Mouse (Mus musculus) bone marrow macrophage, adult 2 months (primary cell): ENCODE data around the gene Gm4737. TPM values are rescaled to one million over a fixed set of nuclear protein-coding genes. Genes with fewer than 3 reads are reported as not detected.

Source experiments
- H3K27ac ChIP-seq: 2 replicates; pipeline ENCODE4 v1.5.1; 2012; ENCODE audit warnings: low read depth, low read length; ENCODE audit not compliant: insufficient read depth
- H3K4me1 ChIP-seq: 2 replicates; pipeline ENCODE4 v1.6.1; 2012; ENCODE audit warnings: low read length; ENCODE audit not compliant: control insufficient read depth, insufficient read depth
- H3K4me3 ChIP-seq: 2 replicates; pipeline ENCODE4 v1.5.1; 2012; ENCODE audit warnings: mild to moderate bottlenecking, low read length, moderate library complexity; ENCODE audit not compliant: insufficient read depth
- CTCF ChIP-seq: IDR thresholded peaks from 2 replicates; pipeline ENCODE4 v1.5.1; 2012; ENCODE audit warnings: low read depth, mild to moderate bottlenecking, low read length, moderate library complexity
- POLR2A ChIP-seq: IDR thresholded peaks from 2 replicates; pipeline ENCODE4 v1.6.1; 2012; ENCODE audit warnings: mild to moderate bottlenecking, low read depth, low read length, borderline replicate concordance
- polyA plus RNA-seq: library from polyadenylated mRNA; stranded (reverse); fragments of >200 nt; gene quantifications from 2 replicates; pipeline ENCODE4 v1.2.4, GENCODE M21; 2012; ENCODE audit not compliant: missing spikeins, insufficient read depth, insufficient read length

Gm4737 gene
- polyA plus RNA-seq, 1 experiment = 18.8 TPM

DNA sequence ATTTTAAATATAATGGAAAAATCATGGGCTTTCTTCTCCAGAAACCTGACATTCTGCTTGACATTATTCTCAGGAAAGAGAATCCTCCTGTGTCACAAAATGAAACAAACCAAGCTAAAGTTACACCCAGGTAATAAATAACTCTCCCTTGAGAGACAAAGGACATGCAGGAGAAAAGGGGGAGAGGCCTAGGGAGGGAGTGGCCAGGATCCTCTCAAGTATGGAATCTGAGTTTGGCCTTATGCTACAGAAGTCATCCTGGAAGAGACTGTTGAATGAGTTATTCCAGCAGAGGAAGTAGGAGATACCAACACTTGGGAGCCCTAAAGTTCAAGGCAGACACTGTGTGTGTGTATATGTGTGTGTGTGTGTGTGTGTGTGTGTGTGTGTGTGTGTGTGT, 32.6 kb downstream of the Gm4737 start:
- no peak for TF ChIP-seq POLR2A
- no peak for TF ChIP-seq CTCF
- Histone ChIP-seq H3K27ac (no peak overlapping the region), H3K4me3 (no peak overlapping the region), H3K4me1 (no peaks in the 10 kb centered on the region)

DNA sequence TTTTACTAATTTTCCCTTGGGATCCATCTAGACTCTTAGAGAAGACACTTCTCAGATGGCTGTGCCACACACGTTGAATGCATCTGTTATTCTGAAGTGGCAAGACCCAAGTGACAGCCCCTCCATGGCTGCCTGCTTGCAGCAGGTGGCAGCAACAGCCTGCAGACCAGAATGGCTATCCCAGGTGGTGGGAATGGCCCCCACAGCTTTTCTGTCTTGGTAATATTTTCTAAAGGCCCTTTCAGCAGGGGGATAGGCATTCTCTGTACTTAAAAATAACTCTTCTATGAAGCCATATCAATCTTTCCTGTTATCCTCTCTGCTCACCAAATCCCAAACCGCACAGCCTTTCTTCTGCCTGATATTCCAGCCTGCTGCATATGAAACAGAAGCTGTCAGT, 33.5 kb downstream of the Gm4737 start:
- Histone ChIP-seq H3K4me1 (no peaks in the 10 kb centered on the region), H3K4me3 (no peak overlapping the region), H3K27ac (no peak overlapping the region)
- no peak for TF ChIP-seq POLR2A
- TF ChIP-seq CTCF = no peak

DNA sequence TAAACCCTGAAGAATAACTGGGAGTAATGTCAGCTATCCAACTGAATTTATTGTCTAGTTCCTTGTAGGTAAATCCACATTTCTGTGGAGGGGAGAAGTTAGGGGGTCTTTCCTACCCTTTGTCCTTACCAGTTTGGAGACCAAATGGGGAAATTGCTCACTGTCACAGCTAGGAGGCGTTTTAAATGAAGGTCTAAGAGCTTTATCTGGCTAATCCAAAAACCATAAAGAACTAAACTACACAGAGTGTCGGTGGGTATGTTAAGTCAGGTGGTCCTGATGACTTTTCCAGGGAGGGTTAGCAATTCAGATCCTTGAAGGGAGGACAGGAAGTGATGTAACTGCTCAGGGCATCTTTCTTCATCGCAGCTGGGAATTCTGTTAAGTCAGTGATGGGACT, 34.3 kb downstream of the Gm4737 start:
- H3K4me1 ChIP-seq = no peaks in the 10 kb centered on the region
- no peak overlapping the region for H3K27ac ChIP-seq
- H3K4me3 ChIP-seq = no peak overlapping the region
- TF ChIP-seq CTCF = no peak
- no peak for TF ChIP-seq POLR2A

DNA sequence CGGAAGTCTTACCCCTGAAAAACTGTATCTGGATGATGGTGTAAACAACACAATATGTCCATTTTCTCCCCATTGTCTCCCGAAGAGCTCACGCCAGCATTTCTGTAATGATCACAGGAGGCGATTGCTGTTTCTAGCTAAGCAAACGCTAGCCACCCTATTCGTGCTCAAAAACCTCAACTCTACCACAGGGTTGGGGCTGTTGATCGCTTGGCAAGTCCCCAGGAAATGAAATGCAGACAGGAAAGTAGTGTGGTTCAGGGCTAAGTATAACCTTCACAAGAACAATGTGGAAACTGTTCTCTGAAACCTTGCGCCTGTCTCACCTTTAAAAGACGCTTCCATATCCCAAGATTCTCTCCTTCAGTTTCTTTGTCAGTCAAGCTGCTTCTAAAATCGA, 34.9 kb downstream of the Gm4737 start, which contains the start of gene Cd96:
Gene Cd96 (minus strand): TSS at position 232 of the 400 bp plus-strand sequence.
- Histone ChIP-seq H3K4me1 (no peaks in the 10 kb centered on the region), H3K27ac (no peak within 1 kb of the TSS), H3K4me3 (no peak within 1 kb of the TSS)
- TF ChIP-seq CTCF (no peak), POLR2A (no peak)

DNA sequence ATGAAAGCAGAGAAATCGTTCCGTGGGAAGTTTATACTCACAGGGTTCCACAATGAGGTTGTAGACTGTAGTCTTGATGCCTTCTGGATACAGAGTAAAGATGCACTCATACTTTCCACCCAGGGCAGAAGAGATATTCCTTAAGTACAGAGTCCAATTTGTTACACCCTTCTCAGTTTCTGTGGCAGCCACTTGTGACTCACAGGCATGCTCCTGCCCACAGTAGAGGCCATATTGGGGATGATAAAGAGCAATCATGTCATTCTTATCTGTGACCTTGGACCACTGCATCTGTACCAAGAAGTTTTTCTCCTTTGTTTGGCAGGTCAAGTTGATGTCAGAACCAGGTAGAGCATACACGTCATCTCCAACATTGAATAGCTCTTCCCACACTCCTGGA, 37.2 kb downstream of the Gm4737 start:
- Histone ChIP-seq H3K4me1 (no peaks in the 10 kb centered on the region), H3K27ac (no peak overlapping the region), H3K4me3 (no peak overlapping the region)
- TF ChIP-seq CTCF (no peak), POLR2A (no peak)

DNA sequence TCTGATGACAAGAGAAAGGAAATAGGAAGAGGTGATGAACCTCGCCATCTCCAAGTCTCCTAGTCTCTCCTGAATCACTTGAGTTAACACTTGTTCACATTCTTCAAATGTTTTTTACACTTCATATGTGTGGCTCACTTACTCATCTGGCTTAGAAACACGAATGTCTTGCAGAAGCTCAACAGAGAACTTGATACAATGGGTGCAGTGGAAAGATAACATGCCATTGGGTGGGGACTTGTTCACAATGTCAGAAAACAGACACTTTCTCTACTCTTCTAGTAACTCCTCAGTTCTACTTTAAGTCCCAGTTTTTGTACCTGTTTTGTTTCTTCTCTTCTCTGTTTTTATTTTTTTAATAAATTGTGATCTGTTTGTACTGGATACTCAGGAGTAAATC, 40.1 kb downstream of the Gm4737 start:
- TF ChIP-seq CTCF (no peak), POLR2A (no peak)
- Histone ChIP-seq H3K4me1 (no peaks in the 10 kb centered on the region), H3K27ac (no peak overlapping the region), H3K4me3 (no peak overlapping the region)

DNA sequence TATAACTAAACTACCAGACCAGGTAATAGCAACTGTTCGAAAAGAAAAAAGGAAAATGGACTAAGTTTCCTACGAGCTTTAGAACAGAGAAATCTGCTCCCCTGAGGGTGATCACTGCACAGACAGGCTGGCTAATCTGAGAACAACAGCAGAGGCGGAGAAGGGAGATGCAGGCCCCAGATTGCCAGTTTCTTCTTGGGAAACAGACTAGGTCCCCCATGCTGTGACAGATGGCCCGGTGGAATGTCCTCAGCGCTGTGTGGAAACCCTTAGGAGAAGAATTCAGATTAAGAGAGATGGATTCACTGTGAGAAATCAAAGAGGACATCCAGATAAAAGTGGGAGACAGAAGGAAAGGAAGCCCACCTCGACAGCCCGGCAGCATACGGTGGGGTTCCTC, 45.3 kb downstream of the Gm4737 start:
- H3K4me1 ChIP-seq = no peaks in the 10 kb centered on the region
- H3K4me3 ChIP-seq = no peak overlapping the region
- H3K27ac ChIP-seq = no peak overlapping the region
- TF ChIP-seq CTCF (no peak), POLR2A (no peak)

DNA sequence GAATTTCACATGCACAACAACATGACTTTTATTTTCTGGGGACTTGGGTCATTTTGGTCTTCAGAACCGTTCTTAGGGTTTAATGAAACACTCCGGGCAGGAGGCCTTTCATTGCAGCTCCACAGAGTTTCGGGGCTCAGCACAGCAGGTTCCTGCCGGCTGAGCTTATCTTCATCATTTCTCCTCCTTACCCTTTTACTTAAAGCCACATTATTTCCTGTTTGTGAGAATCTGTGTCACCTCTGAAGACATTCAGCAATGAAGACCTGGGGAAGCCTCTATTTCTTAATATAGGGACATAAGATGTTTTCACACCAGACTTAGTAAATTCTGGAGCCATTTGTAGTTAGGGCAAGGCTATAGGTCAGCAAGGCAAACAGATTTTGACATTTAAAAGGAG, 47.4 kb downstream of the Gm4737 start:
- no peak overlapping the region for H3K27ac ChIP-seq
- no peaks in the 10 kb centered on the region for H3K4me1 ChIP-seq
- no peak overlapping the region for H3K4me3 ChIP-seq
- TF ChIP-seq POLR2A (no peak), CTCF (no peak)

DNA sequence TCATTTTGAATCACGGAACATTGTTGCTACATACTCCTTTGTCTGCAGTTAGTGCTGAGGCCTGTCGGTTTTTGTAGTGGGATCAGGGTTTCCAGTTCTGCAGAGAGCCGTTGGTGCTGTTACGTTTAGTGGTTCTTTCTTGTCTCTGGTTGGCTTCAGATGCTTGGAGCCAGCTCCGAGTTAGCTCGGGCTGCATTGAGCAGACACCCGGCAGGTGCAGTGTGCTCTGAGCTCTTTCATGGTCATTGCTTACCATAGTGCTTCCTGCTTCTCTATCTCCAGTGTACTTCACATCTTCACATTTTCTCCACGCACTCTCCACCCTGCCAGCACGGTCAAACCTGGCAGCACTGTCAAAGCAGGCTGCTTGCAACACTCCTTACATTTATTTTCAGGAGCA, 50.4 kb downstream of the Gm4737 start:
- Histone ChIP-seq H3K4me1 (no peaks in the 10 kb centered on the region), H3K4me3 (no peak overlapping the region), H3K27ac (no peak overlapping the region)
- TF ChIP-seq POLR2A (no peak), CTCF (no peak)

Other genes with a start within 250 kb of the Gm4737 start
- 0.44 and 1.3 TPM in 2 replicates for gene Phldb2, start 201.5 kb downstream of the Gm4737 start, polyA plus RNA-seq
- gene Plcxd2, start 144.9 kb downstream of the Gm4737 start, polyA plus RNA-seq = 0.56 and 0.86 TPM in 2 replicates
- gene Cd96, start 34.8 kb downstream of the Gm4737 start, polyA plus RNA-seq = not detected in 2 replicates